Mouse (Mus musculus) ES-E14 (cell line): ENCODE data around the gene Mst1r.

Experiments
- CHD2 ChIP-seq: IDR thresholded peaks from 2 replicates; pipeline ENCODE4 v1.6.1; 2014; ENCODE audit warnings: mild to moderate bottlenecking, low read depth, low read length, inconsistent platforms
- MAFK ChIP-seq: IDR thresholded peaks from 2 replicates; pipeline ENCODE4 v1.6.1; 2014; ENCODE audit warnings: mild to moderate bottlenecking, low read depth, low read length, inconsistent platforms; ENCODE audit not compliant: insufficient read depth
- ZC3H11A ChIP-seq: IDR thresholded peaks from 2 replicates; pipeline ENCODE4 v1.6.1; 2012; ENCODE audit warnings: low read depth, mild to moderate bottlenecking, inconsistent platforms, low read length, borderline replicate concordance
- ZNF384 ChIP-seq: IDR thresholded peaks from 2 replicates; pipeline ENCODE4 v1.6.1; 2012; ENCODE audit warnings: low read depth, low read length, inconsistent platforms

DNA sequence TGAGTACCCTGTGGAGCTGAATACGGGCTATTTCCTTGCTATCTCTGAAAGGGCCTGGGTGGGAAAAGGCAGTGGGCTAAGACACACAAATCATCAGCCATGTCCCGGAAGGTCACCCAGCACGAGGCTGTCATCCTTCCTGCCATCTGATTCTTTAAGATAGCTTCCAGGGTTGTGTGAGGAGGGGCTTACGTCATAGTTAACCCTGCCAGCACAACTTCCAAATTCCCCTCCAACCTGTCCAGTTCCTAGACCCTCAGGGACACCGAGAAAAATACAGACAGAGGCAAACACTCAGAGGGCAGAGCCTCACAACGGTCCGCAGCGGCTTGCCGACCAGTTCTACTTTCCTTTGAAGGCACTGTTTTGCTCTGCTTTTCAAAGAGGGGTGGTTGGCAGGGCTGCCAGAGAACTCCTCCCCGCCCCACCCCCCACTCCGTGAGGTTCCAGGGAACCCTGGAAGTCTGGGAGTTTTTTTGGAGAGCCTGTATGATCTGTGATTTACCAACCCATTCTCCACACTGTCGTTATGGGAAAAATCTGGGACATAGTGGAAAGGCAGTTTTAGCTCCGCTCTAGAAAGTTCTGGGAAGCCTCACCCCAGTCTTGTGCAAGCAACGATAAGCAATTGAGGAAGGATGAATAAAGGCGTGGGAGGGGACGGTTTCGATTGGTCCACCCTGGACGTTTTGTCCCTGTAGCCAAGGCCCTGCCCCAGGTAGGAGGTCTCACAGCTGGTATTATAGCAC is 1.9 kb downstream of the Mst1r start:
- TF ChIP-seq ZNF384 (no peak), MAFK (no peak), CHD2 (no peak), ZC3H11A (no peak)
